Mouse (Mus musculus): Measurements from ENCODE around the gene Trmt44. TPM values are rescaled to one million over a fixed set of nuclear protein-coding genes. Genes with fewer than 3 reads are reported as not detected.

Trmt44 gene
- polyA plus RNA-seq, 1 experiment from 2014 or later, result 3.9 TPM

DNA sequence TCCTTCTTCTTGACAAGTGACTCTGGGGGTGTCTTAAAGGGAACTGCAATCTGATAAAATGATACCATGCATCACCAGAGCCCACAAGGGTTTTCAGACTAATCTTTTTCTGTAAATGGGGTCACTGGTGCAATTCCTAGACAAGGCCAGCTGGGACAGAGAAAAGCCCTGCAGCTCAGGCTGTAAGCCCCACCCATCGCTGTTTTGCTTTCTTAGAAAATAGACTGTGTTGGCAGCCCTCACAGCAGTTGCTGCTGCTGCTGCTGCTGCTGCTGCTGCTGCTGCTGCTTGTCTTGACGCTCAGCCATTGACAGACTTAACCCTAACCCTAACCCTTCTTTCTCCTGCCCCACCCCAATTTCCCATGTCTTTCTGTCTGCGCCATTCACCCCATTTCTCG, 35.3 kb downstream of the Trmt44 start:
- 0 out of 2 replicates have a peak, but pooled peaks cover 9% of the 10 kb centered on the region for H3K4me1 ChIP-seq
- H3K9ac ChIP-seq, result no peak overlapping the region
- no peak overlapping the region for H3K4me3 ChIP-seq
- no peak overlapping the region for H3K27ac ChIP-seq (replicated peaks)
- H3K36me3 ChIP-seq, result no peaks in the 10 kb centered on the region
- no peak overlapping the region for H3K4me2 ChIP-seq
- no peak for ATAC-seq (ENCODE audit: extremely low read depth, insufficient number of reproducible peaks, low FRiP score, low TSS enrichment)
- 45% methylated on average over 4 of the region's 4 CpGs for WGBS
- H3K27me3 ChIP-seq (replicated peaks), result peaks cover 4% of the 10 kb centered on the region
- no peaks in the 10 kb centered on the region for H3K9me3 ChIP-seq

GRCm38 (mm10) chr5:35538022-35538421, 36.8 kb downstream of the Trmt44 start:
- Histone ChIP-seq H3K36me3 (no peaks in the 10 kb centered on the region), H3K9ac (no peak overlapping the region), H3K27ac (replicated peaks) (no peak overlapping the region), H3K4me3 (no peak overlapping the region), H3K4me1 (0 out of 2 replicates have a peak, but pooled peaks cover 9% of the 10 kb centered on the region), H3K27me3 (replicated peaks) (peaks cover 2% of the 10 kb centered on the region), H3K9me3 (no peaks in the 10 kb centered on the region), H3K4me2 (no peak overlapping the region)
- no peak for ATAC-seq (ENCODE audit: extremely low read depth, insufficient number of reproducible peaks, low FRiP score, low TSS enrichment)
- 71% methylated on average over 3 of the region's 3 CpGs for WGBS

- Histone ChIP-seq H3K4me3 (no peak overlapping the region), H3K9ac (no peak overlapping the region), H3K36me3 (no peaks in the 10 kb centered on the region), H3K4me1 (0 out of 2 replicates have a peak, but pooled peaks cover 9% of the 10 kb centered on the region), H3K9me3 (no peaks in the 10 kb centered on the region), H3K4me2 (no peak overlapping the region), H3K27ac (replicated peaks) (no peak overlapping the region), H3K27me3 (replicated peaks) (peaks cover 5% of the 10 kb centered on the region)
- ATAC-seq (ENCODE audit: extremely low read depth, insufficient number of reproducible peaks, low FRiP score, low TSS enrichment), result no peak
- WGBS, result 63% methylated on average over 1 of the region's 1 CpGs
Measured at GRCm38 (mm10) chr5:35537474-35537873, 37.4 kb downstream of the Trmt44 start.

- H3K36me3 ChIP-seq, result no peaks in the 10 kb centered on the region
- 55% methylated on average over 3 of the region's 3 CpGs for WGBS
- H3K27ac ChIP-seq (replicated peaks), result no peak overlapping the region
Measured at GRCm38 (mm10) chr5:35536271-35536670, 38.6 kb downstream of the Trmt44 start.

GRCm38 (mm10) chr5:35531586-35531985, 43.3 kb downstream of the Trmt44 start:
- Histone ChIP-seq H3K4me3 (no peak overlapping the region), H3K9ac (no peak overlapping the region), H3K36me3 (no peaks in the 10 kb centered on the region), H3K4me2 (no peak overlapping the region), H3K27me3 (replicated peaks) (peaks cover 50% of the 10 kb centered on the region), H3K27ac (replicated peaks) (no peak overlapping the region), H3K9me3 (no peaks in the 10 kb centered on the region), H3K4me1 (no peaks in the 10 kb centered on the region)
- no peak for ATAC-seq (ENCODE audit: extremely low read depth, insufficient number of reproducible peaks, low FRiP score, low TSS enrichment)
- 18% methylated on average over 10 of the region's 10 CpGs for WGBS

More at GRCm38 (mm10) chr5:35536271-35536670, 38.6 kb downstream of the Trmt44 start:
- Histone ChIP-seq H3K4me3 (no peak overlapping the region), H3K27me3 (replicated peaks) (peaks cover 11% of the 10 kb centered on the region), H3K4me1 (0 out of 2 replicates have a peak, but pooled peaks cover 9% of the 10 kb centered on the region), H3K9ac (no peak overlapping the region), H3K4me2 (no peak overlapping the region), H3K9me3 (no peaks in the 10 kb centered on the region)
- ATAC-seq (ENCODE audit: extremely low read depth, insufficient number of reproducible peaks, low FRiP score, low TSS enrichment), result no peak

DNA sequence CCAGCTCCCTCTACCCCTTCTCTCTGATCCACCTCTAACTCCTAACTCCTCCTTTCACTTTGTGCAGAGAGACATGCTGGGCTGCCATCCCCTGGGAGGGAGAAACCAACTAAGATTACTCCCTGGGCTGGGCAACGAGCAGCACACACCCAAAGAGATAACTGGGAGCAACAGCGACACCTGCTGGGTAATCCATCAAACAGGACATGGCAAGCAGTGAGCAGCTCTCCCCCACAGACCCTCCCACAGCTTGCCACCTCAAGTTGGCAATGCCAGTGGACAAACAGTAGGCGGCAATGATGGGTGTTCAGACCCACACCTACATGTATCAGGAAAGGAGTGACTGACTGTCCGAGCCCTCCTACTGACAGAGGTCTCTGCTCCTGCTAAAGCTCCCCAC, 44.4 kb downstream of the Trmt44 start:
- Histone ChIP-seq H3K36me3 (no peaks in the 10 kb centered on the region), H3K4me1 (peaks cover 10% of the 10 kb centered on the region), H3K9ac (no peak overlapping the region), H3K4me2 (no peak overlapping the region), H3K27ac (replicated peaks) (no peak overlapping the region), H3K4me3 (no peak overlapping the region), H3K9me3 (no peaks in the 10 kb centered on the region), H3K27me3 (replicated peaks) (peaks cover 59% of the 10 kb centered on the region)
- 17% methylated on average over 4 of the region's 4 CpGs for whole genome bisulfite sequencing
- ATAC-seq (ENCODE audit: extremely low read depth, insufficient number of reproducible peaks, low FRiP score, low TSS enrichment), result no peak

- H3K4me3 ChIP-seq, result peak within 1 kb of the TSS; percentile 45
- H3K4me2 ChIP-seq, result peak within 1 kb of the TSS; percentile 68
- peaks cover 19% of the 10 kb centered on the region for H3K4me1 ChIP-seq
- no peaks in the 10 kb centered on the region for H3K9me3 ChIP-seq
- H3K27me3 ChIP-seq (replicated peaks), result peaks cover 89% of the 10 kb centered on the region
- H3K36me3 ChIP-seq, result no peaks in the 10 kb centered on the region
- 2% methylated on average over 29 of the region's 29 CpGs for WGBS
- no peak; the same call in 1 of the 2 replicates for ATAC-seq (ENCODE audit: extremely low read depth, insufficient number of reproducible peaks, low FRiP score, low TSS enrichment)
- peak within 1 kb of the TSS; percentile 75 for H3K9ac ChIP-seq
- no peak within 1 kb of the TSS for H3K27ac ChIP-seq (replicated peaks)
Measured at GRCm38 (mm10) chr5:35525469-35526123, 49.3 kb downstream of the Trmt44 start, which contains the start of gene Cpz. Cpz (minus strand) TSS chr5:35525698.

GRCm38 (mm10) chr5:35524381-35524780, 50.5 kb downstream of the Trmt44 start:
- H3K27ac ChIP-seq (replicated peaks), result no peak overlapping the region
- ATAC-seq (ENCODE audit: extremely low read depth, insufficient number of reproducible peaks, low FRiP score, low TSS enrichment), result no peak
- 55% methylated on average over 2 of the region's 2 CpGs for WGBS
- H3K27me3 ChIP-seq (replicated peaks), result peaks cover 89% of the 10 kb centered on the region
- no peaks in the 10 kb centered on the region for H3K9me3 ChIP-seq
- no peak overlapping the region for H3K9ac ChIP-seq
- no peak overlapping the region for H3K4me3 ChIP-seq
- peaks cover 19% of the 10 kb centered on the region for H3K4me1 ChIP-seq
- peak overlapping the region; percentile 68; the same call in 1 of the 2 replicates for H3K4me2 ChIP-seq
- no peaks in the 10 kb centered on the region for H3K36me3 ChIP-seq

DNA sequence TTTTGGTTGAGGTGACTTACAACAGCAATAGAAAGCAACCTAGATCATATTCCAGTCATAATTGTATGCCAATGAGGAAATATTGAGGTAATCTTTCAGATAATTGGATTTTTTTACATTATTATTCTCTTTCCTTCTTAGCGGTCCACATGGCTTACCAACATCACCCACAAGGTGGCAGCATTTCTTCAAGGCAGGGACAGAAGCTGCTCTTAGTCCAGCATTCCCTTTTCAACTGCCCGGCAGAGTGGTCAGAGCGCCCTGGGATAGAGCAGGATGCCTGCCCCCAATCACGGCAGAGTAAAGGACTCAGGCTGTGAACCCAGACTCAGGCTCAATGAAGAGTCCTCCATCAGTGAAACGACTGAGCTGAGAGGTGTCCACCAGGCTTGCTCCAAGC, 51.1 kb downstream of the Trmt44 start:
- H3K27me3 ChIP-seq (replicated peaks), result peaks cover 90% of the 10 kb centered on the region
- no peak overlapping the region for H3K9ac ChIP-seq
- H3K9me3 ChIP-seq, result no peaks in the 10 kb centered on the region
- no peak overlapping the region for H3K4me3 ChIP-seq
- 2% methylated on average over 5 of the region's 5 CpGs for WGBS
- ATAC-seq (ENCODE audit: extremely low read depth, insufficient number of reproducible peaks, low FRiP score, low TSS enrichment), result no peak
- no peak overlapping the region for H3K27ac ChIP-seq (replicated peaks)
- no peak overlapping the region for H3K4me2 ChIP-seq
- H3K4me1 ChIP-seq, result peaks cover 19% of the 10 kb centered on the region
- H3K36me3 ChIP-seq, result no peaks in the 10 kb centered on the region

DNA sequence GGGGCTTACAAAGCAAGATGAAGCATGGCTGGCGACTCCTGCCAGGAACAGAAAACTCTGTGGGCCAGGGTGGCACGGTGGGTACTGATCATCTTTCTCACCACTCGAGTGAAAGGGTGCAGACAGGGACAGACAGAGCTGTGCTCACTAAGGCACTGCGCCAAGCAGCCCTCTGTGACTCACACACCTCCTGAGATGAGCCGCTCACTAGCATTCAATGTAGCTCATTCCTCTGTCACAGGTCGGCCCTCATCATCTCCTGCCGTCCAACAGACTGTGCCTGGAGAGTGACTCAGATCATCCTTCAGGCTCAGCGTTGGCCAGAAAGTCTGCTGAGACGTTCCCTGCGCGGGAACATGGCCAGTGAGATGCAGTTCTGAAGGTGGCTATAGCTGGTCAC, 58.1 kb downstream of the Trmt44 start:
- no peak overlapping the region for H3K4me2 ChIP-seq
- no peak for ATAC-seq (ENCODE audit: extremely low read depth, insufficient number of reproducible peaks, low FRiP score, low TSS enrichment)
- no peak overlapping the region for H3K9ac ChIP-seq
- no peak overlapping the region for H3K4me3 ChIP-seq
- H3K27ac ChIP-seq (replicated peaks), result no peak overlapping the region
- no peaks in the 10 kb centered on the region for H3K4me1 ChIP-seq
- WGBS, result 75% methylated on average over 11 of the region's 11 CpGs
- H3K36me3 ChIP-seq, result no peaks in the 10 kb centered on the region
- H3K9me3 ChIP-seq, result no peaks in the 10 kb centered on the region
- H3K27me3 ChIP-seq (replicated peaks), result peaks cover 73% of the 10 kb centered on the region

- WGBS, result 11% methylated on average over 5 of the region's 5 CpGs
- Histone ChIP-seq H3K4me1 (no peaks in the 10 kb centered on the region), H3K9ac (no peak overlapping the region), H3K27me3 (replicated peaks) (peaks cover 66% of the 10 kb centered on the region), H3K27ac (replicated peaks) (no peak overlapping the region), H3K36me3 (no peaks in the 10 kb centered on the region), H3K4me3 (no peak overlapping the region), H3K4me2 (no peak overlapping the region), H3K9me3 (no peaks in the 10 kb centered on the region)
- no peak for ATAC-seq (ENCODE audit: extremely low read depth, insufficient number of reproducible peaks, low FRiP score, low TSS enrichment)
Measured at GRCm38 (mm10) chr5:35510589-35510988, 64.3 kb downstream of the Trmt44 start.

Data from heart, embryonic 13.5 days (tissue).